In genomic region chr12:106658317-106658716, GRCm38 (mm10) we compare ENCODE assay signal across 9 mouse cellular contexts.
DNase-seq lines count a peak whose midpoint lies in the region; ATAC-seq and TF ChIP-seq lines count a peak whose summit lies in the region.
"Had no signal": no experiment of that assay in that cellular context is flagged by ENCODE, and none has a peak within 500 bp of the region (broad histone marks: within the 10 kb centered on the region; RNA-seq: fewer than 3 reads in every experiment).

No protein-coding gene starts in this region.

- H3K9me3 ChIP-seq in liver, embryonic 16.5 days (replicated peaks; ENCODE audit: control insufficient read depth, low read length) = no peaks in the 10 kb centered on the region

- H3K27me3 ChIP-seq in liver, embryonic 16.5 days (ENCODE audit: control insufficient read depth, insufficient read depth, low read depth, low read length) = no peaks in the 10 kb centered on the region
- no peaks in the 10 kb centered on the region for H3K27me3 ChIP-seq in thymus, adult 2 months (ENCODE audit: control insufficient read depth, insufficient read depth, low read length)

- H3K27ac ChIP-seq in liver, embryonic 16.5 days (ENCODE audit: low read length) = no peak overlapping the region
- peak overlapping the region; percentile 18; the same call in 1 of the 2 replicates for H3K27ac ChIP-seq in thymus, adult 2 months (ENCODE audit: control insufficient read depth, insufficient read depth, low read length)

- H3K4me2 ChIP-seq in liver, embryonic 16.5 days (ENCODE audit: low read depth, low read length) = no peak overlapping the region

- WGBS in liver, embryonic 16.5 days (ENCODE audit: insufficient replicate concordance) = 3% methylated on average over 8 of the region's 8 CpGs
- 6% methylated on average over 8 of the region's 8 CpGs for WGBS in thymus, adult 2 months

- no peaks in the 10 kb centered on the region for H3K4me1 ChIP-seq in liver, embryonic 16.5 days (ENCODE audit: control insufficient read depth, low read depth, low read length)
- H3K4me1 ChIP-seq in thymus, adult 2 months (replicated peaks; ENCODE audit: control insufficient read depth, insufficient read depth, low read length) = peaks cover 11% of the 10 kb centered on the region

- no peaks in the 10 kb centered on the region for H3K36me3 ChIP-seq in liver, embryonic 16.5 days (ENCODE audit: control insufficient read depth, insufficient read depth)
- no peaks in the 10 kb centered on the region for H3K36me3 ChIP-seq in thymus, adult 2 months (ENCODE audit: control insufficient read depth, insufficient read depth, low read length)

- DNase-seq in layer of hippocampus, adult 9-11 months = peak; percentile 44
- DNase-seq in layer of hippocampus, adult 9-10 months (ENCODE audit: low spot score) = no peak
- DNase-seq in brain, embryonic 14.5 days (ENCODE audit: low read depth) = peak; percentile 56
- peak; percentile 45 for DNase-seq in thymus, adult 2 months
- no peak for DNase-seq in spleen, adult 18-20 months
- DNase-seq in layer of hippocampus, adult 18-20 months (ENCODE audit: low spot score in 2 of 2) = no peak
- DNase-seq: right cerebral cortex, adult 18-20 months had no signal

- H3K9ac ChIP-seq in liver, embryonic 16.5 days (ENCODE audit: low read depth, low read length) = no peak overlapping the region

- TF ChIP-seq POLR2A in brain, embryonic 14.5 days (IDR thresholded peaks at IDR 0.05; ENCODE audit: borderline replicate concordance, extremely low read depth, insufficient read depth, insufficient read length, poor library complexity, severe bottlenecking) = no peak
- no peak for TF ChIP-seq POLR2A in thymus, adult 2 months (IDR thresholded peaks at IDR 0.05; ENCODE audit: control insufficient read depth, extremely low read depth, insufficient read depth, low read length, poor library complexity)

- ATAC-seq in liver, embryonic 16.5 days (ENCODE audit: low read depth) = peak; percentile 59
- ATAC-seq: intestine, embryonic 16.5 days had no signal

- TF ChIP-seq CTCF in brain, embryonic 14.5 days (IDR thresholded peaks at IDR 0.05; ENCODE audit: borderline replicate concordance, extremely low read depth, insufficient read depth, insufficient read length) = no peak
- no peak for TF ChIP-seq CTCF in thymus, adult 2 months (IDR thresholded peaks at IDR 0.05; ENCODE audit: borderline replicate concordance, control insufficient read depth, extremely low read depth, insufficient read depth, low read length, poor library complexity)

- H3K4me3 ChIP-seq in liver, embryonic 16.5 days (ENCODE audit: low read depth, low read length) = no peak overlapping the region
- no peak overlapping the region for H3K4me3 ChIP-seq in thymus, adult 2 months (ENCODE audit: control insufficient read depth, insufficient read depth, low read length)

Comparison
In these comparisons a context has a peak if more than half of its experiments do, and no peak if none do; other contexts are left out.
1. DNase-seq: peak in layer of hippocampus, adult 9-11 months (single experiment), brain, embryonic 14.5 days (single experiment) and thymus, adult 2 months (single experiment); none in layer of hippocampus, adult 9-10 months (single experiment), spleen, adult 18-20 months (0 of 2) and layer of hippocampus, adult 18-20 months (0 of 2).